Mouse (Mus musculus): ENCODE measurements at regions not wholly inside any gene's neighbourhood (a gene's known extent, or its start where the extent isn't known, plus 50 kb on each side); places are given as distances from the start of the nearest gene placed in this dataset.

- no peak overlapping the region for H3K4me2 ChIP-seq (replicated peaks; ENCODE audit: low read depth)
- H3K4me1 ChIP-seq (replicated peaks; ENCODE audit: control insufficient read depth, insufficient read depth): no peaks in the 10 kb centered on the region
- no peak overlapping the region for H3K27ac ChIP-seq (replicated peaks)
- H3K9ac ChIP-seq (ENCODE audit: low read length): no peak overlapping the region
- H3K27me3 ChIP-seq (ENCODE audit: control insufficient read depth, insufficient read depth, low read length): no peaks in the 10 kb centered on the region
- 63% methylated on average over 4 of the region's 4 CpGs for WGBS
- H3K36me3 ChIP-seq (ENCODE audit: control insufficient read depth, insufficient read depth, low read length): no peaks in the 10 kb centered on the region
- no peak for TF ChIP-seq CTCF (IDR thresholded peaks at IDR 0.05; ENCODE audit: low read depth)
- TF ChIP-seq EP300 (optimal IDR thresholded peaks at IDR 0.05): no peak
- DNase-seq (ENCODE audit: low spot score): no peak
- no peaks in the 10 kb centered on the region for H3K9me3 ChIP-seq (ENCODE audit: control insufficient read depth, low read length)
- no peak for ATAC-seq (ENCODE audit: low FRiP score, low TSS enrichment)
- no peak overlapping the region for H3K4me3 ChIP-seq (ENCODE audit: low read depth, low read length)
Measured at GRCm38 (mm10) chr2:123320448-123321097, 555.5 kb downstream of the Sqor start.

DNA sequence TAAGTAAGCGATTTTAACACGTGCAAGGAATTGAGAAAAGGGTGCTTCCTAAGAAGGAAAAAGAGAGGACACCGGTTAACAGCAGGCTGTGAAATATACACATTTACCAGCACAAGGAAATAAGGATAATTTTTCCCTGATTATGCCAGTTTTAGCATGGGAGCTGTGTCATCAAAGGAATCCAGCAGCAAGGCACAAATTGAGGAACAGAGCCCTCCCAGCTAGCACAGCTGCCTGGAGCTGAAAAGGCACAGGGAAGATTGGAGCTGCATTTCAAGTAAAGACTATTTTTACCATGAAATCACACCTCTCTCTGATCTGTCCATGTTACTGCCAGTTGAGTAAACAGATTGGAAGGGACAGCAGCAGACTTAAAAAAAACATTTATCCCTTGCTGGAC is 558.7 kb downstream of the Sqor start:
- TF ChIP-seq EP300 (optimal IDR thresholded peaks at IDR 0.05): no peak
- no peak for TF ChIP-seq CTCF (IDR thresholded peaks at IDR 0.05; ENCODE audit: low read depth)
- no peaks in the 10 kb centered on the region for H3K4me1 ChIP-seq (replicated peaks; ENCODE audit: control insufficient read depth, insufficient read depth)
- H3K4me3 ChIP-seq (ENCODE audit: low read depth, low read length): no peak overlapping the region
- WGBS: 52% methylated on average over 3 of the region's 3 CpGs
- H3K27me3 ChIP-seq (ENCODE audit: control insufficient read depth, insufficient read depth, low read length): no peaks in the 10 kb centered on the region
- H3K9ac ChIP-seq (ENCODE audit: low read length): no peak overlapping the region
- H3K27ac ChIP-seq (replicated peaks): no peak overlapping the region
- no peak overlapping the region for H3K4me2 ChIP-seq (replicated peaks; ENCODE audit: low read depth)
- ATAC-seq (ENCODE audit: low FRiP score, low TSS enrichment) (no peak), DNase-seq (ENCODE audit: low spot score) (no peak)
- no peaks in the 10 kb centered on the region for H3K36me3 ChIP-seq (ENCODE audit: control insufficient read depth, insufficient read depth, low read length)
- no peaks in the 10 kb centered on the region for H3K9me3 ChIP-seq (ENCODE audit: control insufficient read depth, low read length)

DNA sequence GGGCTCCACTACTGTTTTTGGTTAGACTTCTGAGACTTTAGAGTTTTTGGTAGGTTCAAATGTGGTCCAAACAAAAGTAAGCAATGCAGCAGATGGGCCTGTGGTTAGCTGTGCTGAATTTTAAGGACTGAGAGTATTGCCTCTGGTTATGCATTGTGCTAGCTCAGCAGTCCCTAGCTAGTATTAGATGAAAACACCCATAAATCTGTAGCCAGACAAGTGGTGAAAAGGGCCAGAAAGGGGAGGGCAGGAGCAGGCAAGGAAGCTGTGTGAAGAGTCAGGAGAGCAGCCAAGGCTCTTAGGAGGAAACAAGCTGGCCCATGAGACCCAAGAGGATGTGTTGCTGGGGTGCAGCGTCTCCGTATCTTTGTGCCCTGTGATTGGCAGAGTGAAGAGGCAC is 559.9 kb downstream of the Sqor start:
- WGBS: 45% methylated on average over 2 of the region's 2 CpGs
- no peaks in the 10 kb centered on the region for H3K36me3 ChIP-seq (ENCODE audit: control insufficient read depth, insufficient read depth, low read length)
- H3K27me3 ChIP-seq (ENCODE audit: control insufficient read depth, insufficient read depth, low read length): no peaks in the 10 kb centered on the region
- ATAC-seq (ENCODE audit: low FRiP score, low TSS enrichment): no peak
- no peak overlapping the region for H3K4me3 ChIP-seq (ENCODE audit: low read depth, low read length)
- no peak overlapping the region for H3K9ac ChIP-seq (ENCODE audit: low read length)
- no peaks in the 10 kb centered on the region for H3K9me3 ChIP-seq (ENCODE audit: control insufficient read depth, low read length)
- H3K4me1 ChIP-seq (replicated peaks; ENCODE audit: control insufficient read depth, insufficient read depth): no peaks in the 10 kb centered on the region
- H3K27ac ChIP-seq (replicated peaks): no peak overlapping the region
- DNase-seq (ENCODE audit: low spot score): no peak
- no peak overlapping the region for H3K4me2 ChIP-seq (replicated peaks; ENCODE audit: low read depth)
- no peak for TF ChIP-seq CTCF (IDR thresholded peaks at IDR 0.05; ENCODE audit: low read depth)
- TF ChIP-seq EP300 (optimal IDR thresholded peaks at IDR 0.05): no peak

DNA sequence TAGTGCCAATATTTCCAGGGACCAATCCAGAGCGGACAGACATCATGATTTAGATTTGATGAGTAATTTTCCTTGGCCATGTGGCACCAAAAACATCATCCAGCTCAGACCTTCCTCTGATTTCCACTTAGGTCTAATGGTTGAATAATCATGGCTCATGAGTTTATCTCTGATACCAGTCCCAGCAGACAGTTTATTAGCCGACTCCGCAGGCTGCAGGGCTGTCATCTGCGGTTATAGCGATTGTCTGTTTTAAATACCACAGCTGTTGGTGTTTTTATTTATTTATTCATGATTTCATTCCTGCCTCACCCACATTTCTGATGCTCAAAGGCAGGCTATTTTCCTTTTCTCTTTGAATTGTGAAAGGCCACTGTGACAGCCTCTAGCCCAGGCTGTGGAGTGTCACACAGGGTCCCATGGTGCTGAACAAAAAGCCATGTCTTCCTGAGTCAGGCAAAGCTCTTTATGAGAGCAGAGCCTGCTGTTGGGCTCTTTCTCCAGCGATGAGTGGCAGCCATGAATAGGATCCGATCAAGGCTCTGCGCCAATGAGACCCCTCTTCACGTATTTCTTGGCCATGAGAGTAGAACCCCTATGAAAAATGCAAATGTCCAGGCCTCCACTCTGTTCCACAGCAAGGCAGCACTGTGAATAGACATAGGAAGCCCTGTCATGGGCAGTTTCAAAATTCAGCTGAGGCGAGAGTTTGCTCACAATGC is 584.7 kb downstream of the Sqor start:
- DNase-seq (ENCODE audit: low spot score) (no peak), ATAC-seq (ENCODE audit: low FRiP score, low TSS enrichment) (no peak)
- no peaks in the 10 kb centered on the region for H3K36me3 ChIP-seq (ENCODE audit: control insufficient read depth, insufficient read depth, low read length)
- H3K27me3 ChIP-seq (ENCODE audit: control insufficient read depth, insufficient read depth, low read length): no peaks in the 10 kb centered on the region
- H3K9me3 ChIP-seq (ENCODE audit: control insufficient read depth, low read length): no peaks in the 10 kb centered on the region
- no peak overlapping the region for H3K9ac ChIP-seq (ENCODE audit: low read length)
- no peak overlapping the region for H3K4me2 ChIP-seq (replicated peaks; ENCODE audit: low read depth)
- no peak for TF ChIP-seq CTCF (IDR thresholded peaks at IDR 0.05; ENCODE audit: low read depth)
- TF ChIP-seq EP300 (optimal IDR thresholded peaks at IDR 0.05): no peak
- no peak overlapping the region for H3K4me3 ChIP-seq (ENCODE audit: low read depth, low read length)
- no peak overlapping the region for H3K27ac ChIP-seq (replicated peaks)
- no peaks in the 10 kb centered on the region for H3K4me1 ChIP-seq (replicated peaks; ENCODE audit: control insufficient read depth, insufficient read depth)
- 80% methylated on average over 10 of the region's 10 CpGs for WGBS

- Histone ChIP-seq H3K4me2 (replicated peaks; ENCODE audit: low read depth) (no peak overlapping the region), H3K36me3 (ENCODE audit: control insufficient read depth, insufficient read depth, low read length) (no peaks in the 10 kb centered on the region), H3K27me3 (ENCODE audit: control insufficient read depth, insufficient read depth, low read length) (no peaks in the 10 kb centered on the region), H3K9ac (ENCODE audit: low read length) (no peak overlapping the region), H3K4me1 (replicated peaks; ENCODE audit: control insufficient read depth, insufficient read depth) (no peaks in the 10 kb centered on the region), H3K4me3 (ENCODE audit: low read depth, low read length) (no peak overlapping the region), H3K27ac (replicated peaks) (no peak overlapping the region), H3K9me3 (ENCODE audit: control insufficient read depth, low read length) (no peaks in the 10 kb centered on the region)
- TF ChIP-seq CTCF (IDR thresholded peaks at IDR 0.05; ENCODE audit: low read depth) (no peak), EP300 (optimal IDR thresholded peaks at IDR 0.05) (no peak)
- no peak for DNase-seq (ENCODE audit: low spot score)
- ATAC-seq (ENCODE audit: low FRiP score, low TSS enrichment): no peak
Measured at GRCm38 (mm10) chr2:123364204-123364603, 599.2 kb downstream of the Sqor start.

- H3K4me3 ChIP-seq (ENCODE audit: low read depth, low read length): no peak overlapping the region
- H3K36me3 ChIP-seq (ENCODE audit: control insufficient read depth, insufficient read depth, low read length): no peaks in the 10 kb centered on the region
- H3K4me2 ChIP-seq (replicated peaks; ENCODE audit: low read depth): no peak overlapping the region
- no peak for DNase-seq (ENCODE audit: low spot score)
- H3K9ac ChIP-seq (ENCODE audit: low read length): no peak overlapping the region
- no peaks in the 10 kb centered on the region for H3K27me3 ChIP-seq (ENCODE audit: control insufficient read depth, insufficient read depth, low read length)
- H3K9me3 ChIP-seq (ENCODE audit: control insufficient read depth, low read length): no peaks in the 10 kb centered on the region
- WGBS: 92% methylated on average over 2 of the region's 2 CpGs
- TF ChIP-seq EP300 (optimal IDR thresholded peaks at IDR 0.05) (no peak), CTCF (IDR thresholded peaks at IDR 0.05; ENCODE audit: low read depth) (no peak)
- ATAC-seq (ENCODE audit: low FRiP score, low TSS enrichment): no peak
- H3K4me1 ChIP-seq (replicated peaks; ENCODE audit: control insufficient read depth, insufficient read depth): no peaks in the 10 kb centered on the region
- H3K27ac ChIP-seq (replicated peaks): no peak overlapping the region
Measured at GRCm38 (mm10) chr2:123366571-123366970, 601.5 kb downstream of the Sqor start.
